Mouse (Mus musculus) layer of hippocampus, postnatal 14 days (tissue): Measurements from ENCODE around the gene Hsf5. TPM values are rescaled to one million over a fixed set of nuclear protein-coding genes. Genes with fewer than 3 reads are reported as not detected.
A peak's percentile ranks its signal among the peaks of the same experiment; 100 is the strongest.

ENCODE experiments used
- DNase-seq, 2 experiments: peaks; one replicate each; pipeline ENCODE4 v3.0.0; 2021 to 2022; ENCODE audit warnings: low spot score in 2 of 2, mixed read lengths in 1 of 2
- total RNA-seq, 2 experiments: library from RNA; stranded (reverse); gene quantifications; 2 replicates each; pipeline ENCODE4 v1.2.3; 2021

The Hsf5 gene
- total RNA-seq, 2 experiments from 2014 or later, result 0.43 to 0.60 TPM

GRCm38 (mm10) chr11:87589605-87590004 is 27.4 kb upstream of the Hsf5 start:
- DNase-seq, result no peak

DNA sequence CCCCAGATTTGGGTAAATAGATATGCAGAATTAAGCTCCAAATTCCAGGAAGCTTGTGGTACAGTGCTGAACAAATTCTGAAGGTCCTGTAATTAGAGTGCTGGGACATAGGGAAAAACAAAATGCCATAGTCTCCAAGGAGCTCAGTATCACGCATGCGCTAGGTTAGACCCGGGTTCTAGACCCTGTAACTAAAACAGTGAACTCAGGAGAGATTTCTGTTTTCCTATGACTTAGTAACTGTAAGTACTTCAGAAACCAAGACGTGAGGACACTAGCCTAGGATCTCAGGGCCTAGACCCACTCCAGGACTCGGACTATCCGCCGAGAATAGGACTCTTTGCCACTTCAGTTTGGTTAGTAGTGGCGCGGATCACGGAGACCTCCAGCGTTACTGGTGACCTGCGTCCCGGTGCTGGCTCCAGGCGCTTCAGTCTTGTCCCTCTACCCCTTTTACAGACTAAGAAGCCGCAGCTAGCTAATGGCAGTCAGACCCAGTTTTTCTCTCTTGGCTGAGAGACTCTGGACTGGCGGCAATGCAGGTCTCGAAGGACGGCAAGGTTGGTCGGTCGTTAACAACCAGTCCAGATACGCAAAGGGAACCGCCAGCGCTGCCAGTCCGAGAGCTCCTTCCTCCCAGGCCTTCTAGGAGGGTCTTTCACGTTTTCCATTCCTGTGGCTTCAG is 26.0 kb upstream of the Hsf5 start:
- no peak for DNase-seq

GRCm38 (mm10) chr11:87591526-87592353 is 25.2 kb upstream of the Hsf5 start, which contains the start of gene Mtmr4:
TSS of gene Mtmr4 (plus strand) at chr11:87592162.
- DNase-seq, result peak; percentile 99 to 100

GRCm38 (mm10) chr11:87592354-87592695 is 24.6 kb upstream of the Hsf5 start:
- DNase-seq, result no peak

- no peak for DNase-seq
Observed at GRCm38 (mm10) chr11:87592713-87593598, 24.0 kb upstream of the Hsf5 start.

DNA sequence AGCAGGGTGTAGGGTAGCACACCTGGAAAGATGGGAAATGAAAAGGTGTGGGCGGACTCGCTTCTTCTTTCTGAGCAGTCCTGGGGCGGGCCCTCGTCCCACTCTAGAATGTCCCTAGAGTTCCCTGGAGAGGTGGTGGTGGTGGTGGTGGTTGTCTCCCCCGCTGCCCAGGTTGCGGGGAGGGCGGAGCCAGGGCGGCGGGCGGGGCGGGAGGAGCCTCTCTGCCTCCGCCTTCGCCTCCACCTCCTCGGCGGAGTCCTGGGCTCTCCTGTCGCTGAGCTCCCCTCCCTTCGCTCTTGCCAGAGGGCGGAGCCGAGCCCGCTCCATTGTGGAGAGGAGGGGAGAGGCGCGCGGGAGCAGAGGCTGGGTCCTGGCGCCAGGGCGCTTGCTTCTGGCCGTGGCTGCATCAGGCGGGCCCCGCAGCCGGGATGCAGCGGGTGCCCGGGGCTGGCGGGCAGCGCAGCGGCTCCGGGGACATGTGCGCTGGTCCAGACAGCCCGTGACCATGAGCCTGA is 21.6 kb upstream of the Hsf5 start:
- DNase-seq, result peak; percentile 63 to 85

GRCm38 (mm10) chr11:87595976-87596375 is 21.0 kb upstream of the Hsf5 start:
- no peak for DNase-seq

DNA sequence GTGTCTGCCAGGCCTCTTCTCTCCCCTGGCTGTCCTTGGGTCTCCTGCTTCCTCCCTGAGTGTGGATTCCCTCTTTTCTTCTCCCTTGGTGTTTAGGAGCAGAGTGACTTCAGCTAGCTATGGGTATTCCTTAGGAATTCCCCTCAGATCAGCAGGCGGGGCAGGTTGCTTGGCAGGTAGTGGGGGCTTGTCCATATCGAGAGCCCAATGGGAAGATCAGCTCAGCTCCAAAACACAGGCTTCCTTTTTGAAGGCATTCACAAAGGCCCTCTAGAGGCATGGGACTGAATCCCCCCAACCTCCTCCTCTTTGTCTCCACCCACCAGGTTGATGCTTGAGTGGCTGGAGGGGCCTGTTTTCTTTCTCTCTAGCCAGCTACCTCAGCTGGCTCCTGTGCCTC is 20.5 kb upstream of the Hsf5 start:
- no peak for DNase-seq

GRCm38 (mm10) chr11:87597061-87597460 is 19.9 kb upstream of the Hsf5 start:
- DNase-seq, result no peak

DNA sequence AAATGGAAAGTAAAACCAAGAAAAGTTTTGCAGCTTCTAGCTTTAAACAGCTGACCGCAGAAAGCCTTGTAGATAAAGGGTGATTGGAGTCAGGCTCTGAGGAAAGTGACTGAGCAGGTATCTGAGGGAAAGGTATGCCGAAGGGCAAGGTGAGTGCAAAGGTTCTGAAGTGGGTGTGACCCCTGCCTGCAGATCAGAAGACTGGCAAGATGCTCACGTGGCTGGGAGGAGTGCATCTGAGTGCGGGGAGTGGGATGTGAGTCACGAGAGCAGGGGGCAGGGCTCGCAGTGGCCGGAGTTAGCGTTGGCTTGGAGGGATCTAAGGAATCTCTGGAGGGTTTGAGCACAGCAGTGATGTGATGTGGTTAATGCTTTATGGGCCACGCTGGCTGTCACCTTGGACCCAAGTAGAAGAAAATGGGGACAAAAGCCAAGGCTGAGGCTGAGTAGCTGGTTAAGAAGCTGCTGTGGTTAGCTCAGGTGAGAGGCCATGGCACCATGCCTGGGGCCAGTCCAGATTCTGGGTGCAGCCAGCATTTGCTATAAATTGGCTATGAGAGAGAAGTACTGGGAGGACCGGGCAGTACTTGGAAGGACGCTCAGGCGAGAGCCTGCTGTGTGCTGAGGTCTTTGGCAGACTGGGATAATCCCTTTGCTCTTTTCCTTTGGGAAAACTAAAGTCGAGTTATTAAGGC is 17.4 kb upstream of the Hsf5 start:
- no peak for DNase-seq

GRCm38 (mm10) chr11:87600322-87600853 is 16.6 kb upstream of the Hsf5 start:
- DNase-seq, result no peak

DNA sequence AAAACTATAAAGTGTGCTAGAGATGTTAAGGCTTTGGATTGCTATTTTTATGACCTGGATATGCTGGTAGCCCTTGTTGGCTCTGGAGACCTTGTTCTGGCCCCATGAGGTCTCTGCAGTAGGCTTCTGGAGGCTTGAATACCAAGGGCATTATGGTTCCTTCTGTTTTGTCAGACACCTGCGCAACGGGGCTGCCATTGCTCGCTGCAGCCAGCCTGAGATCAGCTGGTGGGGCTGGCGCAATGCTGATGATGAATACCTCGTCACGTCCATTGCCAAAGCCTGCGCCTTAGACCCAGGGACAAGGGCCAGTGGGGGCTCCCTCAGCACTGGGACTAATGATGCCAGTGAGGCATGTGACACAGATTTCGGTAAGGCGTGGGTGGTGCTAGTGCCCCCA is 14.7 kb upstream of the Hsf5 start:
- DNase-seq, result no peak

- DNase-seq, result no peak
Observed at GRCm38 (mm10) chr11:87603571-87603970, 13.4 kb upstream of the Hsf5 start.

- DNase-seq, result no peak
Observed at GRCm38 (mm10) chr11:87609264-87609663, 7.7 kb upstream of the Hsf5 start.

DNA sequence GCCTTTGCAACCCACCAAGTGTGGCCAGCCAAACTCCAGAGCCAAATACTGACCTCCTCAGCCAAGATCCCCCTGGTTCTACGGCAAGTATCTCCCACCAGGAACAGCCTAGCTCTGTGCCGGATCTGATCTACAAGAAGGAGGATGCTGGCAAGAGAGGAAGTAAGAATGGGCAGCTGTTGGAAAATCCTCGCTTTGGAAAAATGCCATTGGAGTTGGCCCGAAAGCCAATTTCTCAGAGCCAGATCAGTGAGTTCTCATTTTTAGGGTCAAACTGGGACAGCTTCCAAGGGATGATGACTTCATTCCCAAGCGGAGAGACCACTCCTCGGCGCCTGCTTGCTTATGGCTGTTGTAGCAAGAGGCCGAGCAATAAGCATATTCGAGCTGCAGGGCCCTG is 5.4 kb upstream of the Hsf5 start:
- DNase-seq, result no peak

- no peak for DNase-seq
Observed at GRCm38 (mm10) chr11:87613972-87614371, 3.0 kb upstream of the Hsf5 start.

DNA sequence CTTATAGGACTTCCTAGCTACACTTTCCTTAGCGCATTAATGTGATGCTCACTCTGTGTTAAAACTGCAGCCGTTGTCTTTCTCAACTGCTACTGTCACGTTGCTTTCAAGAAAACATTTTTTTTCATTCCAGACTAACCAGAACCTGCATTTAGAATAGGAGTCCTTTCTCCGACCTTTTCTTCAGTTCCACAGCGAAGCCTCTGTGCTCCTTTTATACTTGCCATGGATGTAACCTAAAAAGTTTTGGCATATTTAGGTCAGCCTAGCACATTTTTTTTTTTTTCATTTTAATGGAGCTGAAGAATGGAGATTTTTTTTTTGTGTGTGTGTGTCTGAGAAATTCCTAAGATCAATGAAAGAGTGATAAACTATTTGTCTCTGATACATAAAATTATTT is 1.4 kb upstream of the Hsf5 start:
- DNase-seq, result no peak

- DNase-seq, result no peak
Observed at GRCm38 (mm10) chr11:87615952-87616351, 1.0 kb upstream of the Hsf5 start.

GRCm38 (mm10) chr11:87617606-87618005 is 642 bp downstream of the Hsf5 start:
- no peak for DNase-seq

GRCm38 (mm10) chr11:87623160-87623559 is 6.2 kb downstream of the Hsf5 start:
- no peak for DNase-seq

GRCm38 (mm10) chr11:87629859-87630258 is 12.9 kb downstream of the Hsf5 start:
- DNase-seq, result no peak
